Mouse (Mus musculus): ENCODE data around the gene Ypel4. TPM values are rescaled to one million over a fixed set of nuclear protein-coding genes. Genes with fewer than 3 reads are reported as not detected.

Ypel4 gene
- polyA plus RNA-seq, 1 experiment from 2014 or later = 7.1 TPM

- H3K9ac ChIP-seq = peak within 1 kb of the TSS; percentile 91
- H3K27ac ChIP-seq = peak within 1 kb of the TSS; percentile 97
- peak; percentile 93 for ATAC-seq (ENCODE audit: insufficient number of reproducible peaks, low FRiP score, low TSS enrichment, low read depth)
- peak within 1 kb of the TSS; percentile 77 for H3K4me2 ChIP-seq
- peak within 1 kb of the TSS; percentile 68 for H3K4me3 ChIP-seq
- H3K27me3 ChIP-seq = no peaks in the 10 kb centered on the region
- 1% methylated on average over 24 of the region's 25 CpGs for WGBS
- H3K9me3 ChIP-seq = no peaks in the 10 kb centered on the region
- peaks cover 7% of the 10 kb centered on the region; the same call in 1 of the 2 replicates for H3K36me3 ChIP-seq
- H3K4me1 ChIP-seq = peaks cover 51% of the 10 kb centered on the region
Measured at GRCm38 (mm10) chr2:84743561-84743960, 9.7 kb downstream of the Ypel4 start, which contains the start of gene Gm19426. Gene Gm19426 (minus strand): TSS chr2:84743655.

GRCm38 (mm10) chr2:84744126-84744525 is 10.3 kb downstream of the Ypel4 start:
- no peaks in the 10 kb centered on the region for H3K9me3 ChIP-seq
- WGBS = under 1% methylated on average over 10 of the region's 10 CpGs

GRCm38 (mm10) chr2:84750115-84750514 is 16.3 kb downstream of the Ypel4 start:
- Histone ChIP-seq H3K4me1 (0 out of 2 replicates have a peak, but pooled peaks cover 2% of the 10 kb centered on the region), H3K4me3 (no peak overlapping the region), H3K27me3 (no peaks in the 10 kb centered on the region), H3K36me3 (no peaks in the 10 kb centered on the region), H3K27ac (no peak overlapping the region), H3K9ac (no peak overlapping the region), H3K4me2 (no peak overlapping the region), H3K9me3 (no peaks in the 10 kb centered on the region)
- ATAC-seq (ENCODE audit: insufficient number of reproducible peaks, low FRiP score, low TSS enrichment, low read depth) = no peak
- 58% methylated on average over 6 of the region's 6 CpGs for WGBS

More at GRCm38 (mm10) chr2:84744126-84744525, 10.3 kb downstream of the Ypel4 start:
- Histone ChIP-seq H3K27ac (peak overlapping the region; percentile 97), H3K4me2 (peak overlapping the region; percentile 77), H3K4me1 (peaks cover 45% of the 10 kb centered on the region), H3K36me3 (peaks cover 7% of the 10 kb centered on the region; the same call in 1 of the 2 replicates), H3K4me3 (peak overlapping the region; percentile 68), H3K9ac (peak overlapping the region; percentile 28; the same call in 1 of the 2 replicates), H3K27me3 (no peaks in the 10 kb centered on the region)
- ATAC-seq (ENCODE audit: insufficient number of reproducible peaks, low FRiP score, low TSS enrichment, low read depth) = 0 out of 2 replicates have a peak, but pooled peaks have one; percentile 17

- WGBS = 63% methylated on average over 5 of the region's 5 CpGs
- Histone ChIP-seq H3K4me1 (no peaks in the 10 kb centered on the region), H3K4me2 (no peak overlapping the region), H3K36me3 (no peaks in the 10 kb centered on the region), H3K9ac (no peak overlapping the region), H3K4me3 (no peak overlapping the region), H3K27me3 (no peaks in the 10 kb centered on the region), H3K27ac (no peak overlapping the region), H3K9me3 (no peaks in the 10 kb centered on the region)
- ATAC-seq (ENCODE audit: insufficient number of reproducible peaks, low FRiP score, low TSS enrichment, low read depth) = no peak
Measured at GRCm38 (mm10) chr2:84756245-84756644, 22.4 kb downstream of the Ypel4 start.

GRCm38 (mm10) chr2:84757026-84757682 is 23.3 kb downstream of the Ypel4 start:
- H3K27me3 ChIP-seq = no peaks in the 10 kb centered on the region

GRCm38 (mm10) chr2:84758542-84759127 is 24.8 kb downstream of the Ypel4 start:
- H3K27ac ChIP-seq = no peak overlapping the region
- no peaks in the 10 kb centered on the region for H3K27me3 ChIP-seq
- no peaks in the 10 kb centered on the region for H3K9me3 ChIP-seq
- H3K4me2 ChIP-seq = no peak overlapping the region
- H3K4me3 ChIP-seq = no peak overlapping the region
- ATAC-seq (ENCODE audit: insufficient number of reproducible peaks, low FRiP score, low TSS enrichment, low read depth) = no peak
- H3K9ac ChIP-seq = no peak overlapping the region
- WGBS = 0% methylated on average over 2 of the region's 2 CpGs
- no peaks in the 10 kb centered on the region for H3K36me3 ChIP-seq
- no peaks in the 10 kb centered on the region for H3K4me1 ChIP-seq

More at GRCm38 (mm10) chr2:84757026-84757682, 23.3 kb downstream of the Ypel4 start:
- Histone ChIP-seq H3K4me1 (no peaks in the 10 kb centered on the region), H3K27ac (no peak overlapping the region), H3K4me2 (no peak overlapping the region), H3K36me3 (no peaks in the 10 kb centered on the region), H3K9me3 (no peaks in the 10 kb centered on the region), H3K4me3 (no peak overlapping the region), H3K9ac (no peak overlapping the region)
- no peak for ATAC-seq (ENCODE audit: insufficient number of reproducible peaks, low FRiP score, low TSS enrichment, low read depth)
- WGBS = 55% methylated on average over 7 of the region's 7 CpGs

- Histone ChIP-seq H3K4me3 (no peak overlapping the region), H3K4me2 (no peak overlapping the region), H3K9ac (no peak overlapping the region), H3K27ac (no peak overlapping the region), H3K36me3 (no peaks in the 10 kb centered on the region), H3K4me1 (no peaks in the 10 kb centered on the region), H3K9me3 (no peaks in the 10 kb centered on the region), H3K27me3 (no peaks in the 10 kb centered on the region)
- no peak for ATAC-seq (ENCODE audit: insufficient number of reproducible peaks, low FRiP score, low TSS enrichment, low read depth)
- 61% methylated on average over 8 of the region's 8 CpGs for WGBS
Measured at GRCm38 (mm10) chr2:84760777-84761176, 26.9 kb downstream of the Ypel4 start.

GRCm38 (mm10) chr2:84761309-84761708 is 27.5 kb downstream of the Ypel4 start:
- Histone ChIP-seq H3K9ac (no peak overlapping the region), H3K27ac (no peak overlapping the region), H3K4me3 (no peak overlapping the region), H3K27me3 (no peaks in the 10 kb centered on the region), H3K4me2 (no peak overlapping the region), H3K4me1 (no peaks in the 10 kb centered on the region), H3K36me3 (no peaks in the 10 kb centered on the region), H3K9me3 (no peaks in the 10 kb centered on the region)
- WGBS = 79% methylated on average over 3 of the region's 3 CpGs
- no peak for ATAC-seq (ENCODE audit: insufficient number of reproducible peaks, low FRiP score, low TSS enrichment, low read depth)

GRCm38 (mm10) chr2:84761840-84762239 is 28.0 kb downstream of the Ypel4 start:
- H3K27me3 ChIP-seq = no peaks in the 10 kb centered on the region
- ATAC-seq (ENCODE audit: insufficient number of reproducible peaks, low FRiP score, low TSS enrichment, low read depth) = no peak
- H3K36me3 ChIP-seq = no peaks in the 10 kb centered on the region

GRCm38 (mm10) chr2:84762295-84762694 is 28.4 kb downstream of the Ypel4 start:
- H3K9ac ChIP-seq = no peak overlapping the region
- no peaks in the 10 kb centered on the region for H3K4me1 ChIP-seq
- WGBS = 51% methylated on average over 4 of the region's 4 CpGs
- no peak for ATAC-seq (ENCODE audit: insufficient number of reproducible peaks, low FRiP score, low TSS enrichment, low read depth)
- no peak overlapping the region for H3K4me3 ChIP-seq
- no peak overlapping the region for H3K4me2 ChIP-seq
- no peaks in the 10 kb centered on the region for H3K9me3 ChIP-seq
- no peak overlapping the region for H3K27ac ChIP-seq
- H3K36me3 ChIP-seq = no peaks in the 10 kb centered on the region
- H3K27me3 ChIP-seq = no peaks in the 10 kb centered on the region

More at GRCm38 (mm10) chr2:84761840-84762239, 28.0 kb downstream of the Ypel4 start:
- Histone ChIP-seq H3K9me3 (no peaks in the 10 kb centered on the region), H3K9ac (no peak overlapping the region), H3K4me2 (no peak overlapping the region), H3K4me1 (no peaks in the 10 kb centered on the region), H3K27ac (no peak overlapping the region), H3K4me3 (no peak overlapping the region)
- WGBS = 73% methylated on average over 1 of the region's 1 CpGs

- WGBS = 61% methylated on average over 1 of the region's 1 CpGs
- Histone ChIP-seq H3K9ac (no peak overlapping the region), H3K27me3 (no peaks in the 10 kb centered on the region), H3K4me3 (no peak overlapping the region), H3K36me3 (no peaks in the 10 kb centered on the region), H3K9me3 (no peaks in the 10 kb centered on the region), H3K4me1 (no peaks in the 10 kb centered on the region), H3K4me2 (no peak overlapping the region), H3K27ac (no peak overlapping the region)
- ATAC-seq (ENCODE audit: insufficient number of reproducible peaks, low FRiP score, low TSS enrichment, low read depth) = no peak
Measured at GRCm38 (mm10) chr2:84762818-84763217, 29.0 kb downstream of the Ypel4 start.

- H3K4me2 ChIP-seq = no peak overlapping the region
- no peak for ATAC-seq (ENCODE audit: insufficient number of reproducible peaks, low FRiP score, low TSS enrichment, low read depth)
- no peak overlapping the region for H3K4me3 ChIP-seq
- H3K36me3 ChIP-seq = no peaks in the 10 kb centered on the region
- H3K27ac ChIP-seq = no peak overlapping the region
- WGBS = 75% methylated on average over 6 of the region's 6 CpGs
- H3K27me3 ChIP-seq = no peaks in the 10 kb centered on the region
- H3K9me3 ChIP-seq = no peaks in the 10 kb centered on the region
- H3K9ac ChIP-seq = no peak overlapping the region
- peaks cover 12% of the 10 kb centered on the region for H3K4me1 ChIP-seq
Measured at GRCm38 (mm10) chr2:84770501-84770900, 36.6 kb downstream of the Ypel4 start.

All from limb, embryonic 15.5 days (tissue).